Mouse (Mus musculus) lung, embryonic 14.5 days (tissue): ENCODE measurements at regions not wholly inside any gene's neighbourhood (a gene's known extent, or its start where the extent isn't known, plus 50 kb on each side); places are given as distances from the start of the nearest gene placed in this dataset.
A peak's percentile ranks its signal among the peaks of the same experiment; 100 is the strongest.

Experiments
- ATAC-seq: fragments of 200-750 bp; cut with Nextera tagmentation; 2 replicates; pipeline ENCODE4 v1.8.0; 2017; ENCODE audit warnings: mild to moderate bottlenecking, moderate TSS enrichment, moderate library complexity; ENCODE audit not compliant: insufficient read depth
- DNase-seq: peaks from one replicate; pipeline ENCODE4 v3.0.0-alpha.2; 2015
- H3K27ac ChIP-seq: fragments of 300-500 bp; sonication (generic); 2 replicates; pipeline ENCODE4 v1.5.1; 2014; ENCODE audit warnings: low read depth, mild to moderate bottlenecking, moderate library complexity
- H3K27me3 ChIP-seq: fragments of 300-500 bp; sonication (generic); 2 replicates; pipeline ENCODE4 v1.6.1; 2014; ENCODE audit warnings: low read length, control low read depth; ENCODE audit not compliant: insufficient read depth
- H3K36me3 ChIP-seq: fragments of 300-500 bp; sonication (generic); 2 replicates; pipeline ENCODE4 v1.6.1; 2014; ENCODE audit warnings: control low read depth; ENCODE audit not compliant: insufficient read depth
- H3K4me1 ChIP-seq: fragments of 300-500 bp; sonication (generic); 2 replicates; pipeline ENCODE4 v1.6.1; 2014; ENCODE audit warnings: antibody characterized with exemption, control low read depth; ENCODE audit not compliant: insufficient read depth
- H3K4me2 ChIP-seq: fragments of 300-500 bp; sonication (generic); 2 replicates; pipeline ENCODE4 v1.6.1; 2014; ENCODE audit warnings: mild to moderate bottlenecking
- H3K4me3 ChIP-seq: fragments of 300-500 bp; sonication (generic); 2 replicates; pipeline ENCODE4 v1.5.1; 2014; ENCODE audit warnings: low read depth, low read length
- H3K9ac ChIP-seq: fragments of 300-500 bp; sonication (generic); 2 replicates; pipeline ENCODE4 v1.6.1; 2014
- H3K9me3 ChIP-seq: fragments of 300-500 bp; sonication (generic); 2 replicates; pipeline ENCODE4 v1.6.1; 2016; ENCODE audit warnings: low read depth, low read length, control low read depth
- CTCF ChIP-seq: IDR thresholded peaks from 2 replicates; pipeline ENCODE4 v1.5.1; 2016; ENCODE audit warnings: antibody characterized with exemption, low read depth
- whole genome bisulfite sequencing: fragments of 180-500 bp; shearing (Covaris S2); extraction: QIAGEN DNeasy Blood & Tissue Kit; methylation state at CpG from one replicate; pipeline ENCODE4 v1.1.7; 2014; 5-methylcytosine and 5-hydroxymethylcytosine counted together

DNA sequence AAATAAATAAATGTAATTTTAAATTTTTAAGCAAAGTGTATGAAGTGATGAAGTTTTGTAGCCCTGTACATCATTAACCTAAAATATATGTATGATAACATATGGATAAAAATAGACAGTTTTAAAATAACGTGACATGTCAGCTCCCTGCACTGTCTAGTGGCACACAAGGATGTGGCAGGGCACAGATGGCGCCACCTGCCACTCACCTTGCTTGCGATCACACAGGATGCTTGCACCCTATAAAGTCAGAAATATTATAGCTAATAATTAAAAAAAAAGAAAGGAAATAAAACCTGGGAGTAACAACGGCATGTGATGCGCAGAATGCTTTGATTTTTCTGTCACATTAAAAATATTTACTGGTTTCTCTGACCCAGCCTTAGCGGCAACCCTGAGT lies 89.0 kb upstream of the Creb1 start:
- Histone ChIP-seq H3K9ac (no peak overlapping the region), H3K27ac (no peak overlapping the region), H3K9me3 (no peaks in the 10 kb centered on the region), H3K36me3 (no peaks in the 10 kb centered on the region), H3K27me3 (no peaks in the 10 kb centered on the region), H3K4me1 (no peaks in the 10 kb centered on the region), H3K4me2 (no peak overlapping the region), H3K4me3 (no peak overlapping the region)
- DNase-seq, result no peak
- WGBS, result 84% methylated on average over 6 of the region's 6 CpGs
- no peak for TF ChIP-seq CTCF
- no peak for ATAC-seq

DNA sequence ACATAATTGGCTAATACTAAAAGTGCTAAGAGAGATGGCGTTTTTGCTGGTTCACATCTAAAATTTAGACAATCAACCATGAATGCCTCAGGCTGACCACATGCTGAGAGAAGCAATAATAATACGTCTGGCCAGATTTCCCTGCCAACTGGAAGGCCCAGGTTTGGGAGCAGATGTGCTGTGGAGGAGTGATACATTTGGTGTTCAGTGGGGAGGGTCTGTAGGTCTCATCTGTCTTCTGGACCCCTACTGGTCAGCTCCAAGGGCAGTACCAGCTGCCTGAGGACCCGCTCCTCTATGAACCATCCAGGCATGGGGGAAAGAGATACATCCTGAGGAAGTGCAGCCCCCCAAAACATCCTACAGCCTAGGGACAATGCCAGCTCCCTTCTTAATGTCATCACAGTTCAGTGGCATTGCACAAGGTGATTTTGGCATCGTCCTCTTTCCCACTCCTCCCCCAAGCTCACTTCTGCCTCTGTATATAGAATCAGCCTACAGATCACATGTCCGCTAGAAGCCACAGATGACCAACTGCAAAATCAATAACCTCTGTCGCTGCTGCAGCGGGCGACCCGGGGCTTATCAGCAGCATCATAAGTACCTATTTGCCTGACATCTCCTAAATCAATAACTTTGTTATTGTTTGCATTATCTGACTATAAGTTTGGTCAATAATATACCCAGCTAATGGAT lies 90.1 kb upstream of the Creb1 start:
- Histone ChIP-seq H3K27ac (no peak overlapping the region), H3K36me3 (no peaks in the 10 kb centered on the region), H3K27me3 (no peaks in the 10 kb centered on the region), H3K4me3 (no peak overlapping the region), H3K9ac (no peak overlapping the region), H3K4me1 (no peaks in the 10 kb centered on the region), H3K4me2 (no peak overlapping the region), H3K9me3 (no peaks in the 10 kb centered on the region)
- DNase-seq (no peak), ATAC-seq (no peak)
- no peak for TF ChIP-seq CTCF
- 56% methylated on average over 9 of the region's 9 CpGs for WGBS

DNA sequence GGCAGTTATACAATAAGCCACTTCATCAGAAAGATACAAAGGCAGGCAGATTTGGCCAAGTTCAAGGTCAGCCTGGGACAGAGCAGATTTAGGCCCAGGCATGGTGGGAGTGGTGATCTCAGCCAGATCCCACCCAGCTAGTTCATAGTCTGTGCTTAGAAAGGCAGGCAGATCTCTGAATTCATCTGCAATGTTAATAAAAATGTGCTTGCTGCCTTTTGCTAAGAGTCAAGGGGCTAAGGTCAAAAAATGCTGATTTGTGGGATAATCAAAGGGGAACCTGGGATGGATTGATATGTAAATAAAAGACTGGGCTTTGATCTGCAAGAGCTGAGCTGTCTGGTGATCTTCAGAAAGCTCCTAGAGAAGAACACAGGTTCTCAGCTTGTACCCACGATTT lies 109.2 kb upstream of the Creb1 start:
- Histone ChIP-seq H3K27me3 (no peaks in the 10 kb centered on the region), H3K36me3 (no peaks in the 10 kb centered on the region), H3K9ac (no peak overlapping the region), H3K9me3 (no peaks in the 10 kb centered on the region), H3K27ac (no peak overlapping the region), H3K4me1 (no peaks in the 10 kb centered on the region), H3K4me2 (no peak overlapping the region), H3K4me3 (no peak overlapping the region)
- no peak for DNase-seq
- TF ChIP-seq CTCF, result no peak
- no peak for ATAC-seq
- 36% methylated on average over 1 of the region's 1 CpGs for WGBS

DNA sequence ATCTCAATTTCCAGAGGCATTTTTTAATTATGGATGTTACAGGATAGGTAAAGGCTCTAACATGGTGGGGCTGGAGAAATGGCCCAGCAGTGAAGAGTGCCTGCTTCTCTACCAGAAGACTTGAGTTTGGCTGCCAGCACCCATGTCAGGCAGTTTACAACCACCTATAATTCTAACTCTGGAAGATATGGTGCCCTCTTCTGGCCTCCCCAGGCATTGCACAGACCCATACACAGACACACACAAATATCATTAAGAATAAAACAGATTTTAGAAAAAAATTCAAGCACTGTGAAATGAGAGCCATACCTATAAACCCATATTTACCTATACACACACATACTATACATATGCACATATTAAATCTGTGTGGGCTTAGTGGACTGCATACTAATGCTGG lies 113.9 kb upstream of the Creb1 start:
- Histone ChIP-seq H3K27ac (no peak overlapping the region), H3K36me3 (no peaks in the 10 kb centered on the region), H3K4me3 (no peak overlapping the region), H3K9me3 (no peaks in the 10 kb centered on the region), H3K27me3 (no peaks in the 10 kb centered on the region), H3K4me1 (no peaks in the 10 kb centered on the region), H3K9ac (no peak overlapping the region), H3K4me2 (no peak overlapping the region)
- TF ChIP-seq CTCF, result peak; percentile 19; the same call in 1 of the 2 replicates
- DNase-seq (no peak), ATAC-seq (no peak)

DNA sequence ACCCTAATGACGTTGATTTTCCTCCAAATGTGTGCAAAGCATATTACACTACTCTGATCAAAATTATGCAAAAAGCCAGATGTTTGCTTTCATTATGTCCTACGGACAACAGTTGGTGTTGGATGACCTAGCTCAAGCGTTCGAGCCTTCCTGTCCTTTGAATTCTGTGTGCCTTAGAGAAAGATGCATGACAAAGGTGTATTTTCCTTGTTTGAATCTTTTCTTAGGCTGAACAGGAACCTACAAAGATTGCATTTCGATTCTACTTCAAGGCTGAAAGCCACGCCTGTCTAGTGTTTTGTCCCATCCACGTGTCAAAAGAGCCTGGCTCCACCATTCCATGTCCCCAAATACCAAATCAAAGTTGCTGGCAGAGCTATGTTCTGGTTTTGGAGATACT lies 116.5 kb upstream of the Creb1 start:
- no peak for TF ChIP-seq CTCF
- Histone ChIP-seq H3K9me3 (no peaks in the 10 kb centered on the region), H3K27me3 (no peaks in the 10 kb centered on the region), H3K4me1 (no peaks in the 10 kb centered on the region), H3K27ac (no peak overlapping the region), H3K36me3 (no peaks in the 10 kb centered on the region), H3K4me3 (no peak overlapping the region), H3K9ac (no peak overlapping the region), H3K4me2 (no peak overlapping the region)
- 72% methylated on average over 7 of the region's 7 CpGs for WGBS
- DNase-seq (no peak), ATAC-seq (no peak)

DNA sequence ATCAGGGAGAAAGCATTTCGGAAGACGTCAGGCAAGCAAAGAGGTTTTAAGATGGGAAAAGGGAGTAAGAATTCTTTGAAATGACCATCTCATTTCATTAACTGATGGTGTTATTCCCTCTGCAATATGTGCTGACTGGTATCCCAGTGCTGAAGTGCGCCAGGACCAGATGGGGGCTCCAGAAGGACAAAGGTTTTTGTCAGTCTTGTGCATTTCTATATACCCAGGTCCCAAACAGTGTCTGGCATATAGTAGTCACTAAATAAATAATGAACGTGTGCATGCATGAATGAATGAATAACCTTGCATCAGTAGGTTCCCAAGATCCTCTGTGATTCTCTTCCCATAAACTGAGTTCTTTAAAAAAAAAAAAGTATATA lies 119.3 kb upstream of the Creb1 start:
- DNase-seq, result no peak
- H3K4me2 ChIP-seq, result no peak overlapping the region
- no peak overlapping the region for H3K9ac ChIP-seq
- ATAC-seq, result no peak
- H3K4me3 ChIP-seq, result no peak overlapping the region
- no peaks in the 10 kb centered on the region for H3K9me3 ChIP-seq
- TF ChIP-seq CTCF, result no peak
- no peak overlapping the region for H3K27ac ChIP-seq
- H3K36me3 ChIP-seq, result no peaks in the 10 kb centered on the region
- H3K4me1 ChIP-seq, result no peaks in the 10 kb centered on the region
- WGBS, result 71% methylated on average over 4 of the region's 4 CpGs
- H3K27me3 ChIP-seq, result no peaks in the 10 kb centered on the region

DNA sequence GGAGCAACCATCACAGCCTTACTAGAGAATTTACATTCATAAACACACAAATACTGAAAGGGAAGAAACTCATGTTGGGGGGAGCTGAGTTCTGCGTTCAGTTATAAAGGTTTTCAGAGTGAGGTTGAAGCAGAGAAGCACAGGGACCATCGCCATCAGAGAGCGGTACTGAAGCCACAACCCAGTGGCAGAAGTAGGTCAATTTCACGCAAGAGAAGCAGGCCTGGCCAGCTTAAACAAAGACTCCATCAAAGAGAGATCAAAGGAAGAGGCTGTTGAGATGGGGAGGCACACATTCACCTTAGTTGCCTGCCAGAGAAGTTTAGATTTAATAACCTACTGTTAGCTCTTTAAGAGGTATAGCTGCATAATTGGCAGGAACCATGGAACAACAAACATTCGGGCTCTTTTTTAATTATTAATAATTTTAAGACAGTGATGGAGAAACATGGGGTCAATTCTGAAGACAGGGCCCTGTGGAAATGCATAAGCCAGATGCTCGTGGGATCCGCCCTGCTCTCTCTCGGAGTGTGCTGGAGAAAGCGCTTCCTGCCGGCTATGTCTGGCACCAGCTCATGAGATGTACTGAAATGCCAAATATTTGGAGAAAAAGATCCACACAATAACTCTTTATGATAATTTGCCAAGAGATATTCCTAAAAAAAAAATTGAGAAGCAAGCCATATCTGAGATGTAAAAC lies 119.8 kb upstream of the Creb1 start:
- WGBS, result 54% methylated on average over 10 of the region's 10 CpGs
- Histone ChIP-seq H3K9ac (no peak overlapping the region), H3K27ac (no peak overlapping the region), H3K9me3 (no peaks in the 10 kb centered on the region), H3K4me3 (no peak overlapping the region), H3K4me2 (no peak overlapping the region), H3K36me3 (no peaks in the 10 kb centered on the region), H3K27me3 (no peaks in the 10 kb centered on the region), H3K4me1 (no peaks in the 10 kb centered on the region)
- ATAC-seq (no peak), DNase-seq (peak; percentile 30)
- no peak for TF ChIP-seq CTCF
